Mouse (Mus musculus) C2C12 (cell line): ENCODE data around the gene Fam186b.

Source experiments
- CEBPB ChIP-seq: IDR thresholded peaks from one replicate; pipeline ENCODE4 v1.6.1; 2011; ENCODE audit warnings: low read depth, mild to moderate bottlenecking, control low read depth, moderate library complexity
- CTCF ChIP-seq: IDR thresholded peaks from one replicate; pipeline ENCODE4 v1.5.1; 2011; ENCODE audit not compliant: control insufficient read depth, insufficient read depth, insufficient read length

GRCm38 (mm10) chr15:99317267-99317651 lies 21.6 kb upstream of the Fam186b start:
- no peak for TF ChIP-seq CTCF
- TF ChIP-seq CEBPB, result no peak
